Mouse (Mus musculus) left cerebral cortex, postnatal 14 days (tissue): Measurements from ENCODE around the gene Tchp. TPM values are rescaled to one million over a fixed set of nuclear protein-coding genes. Genes with fewer than 3 reads are reported as not detected.

Experiments used
- DNase-seq, 2 experiments: peaks; one replicate each; pipeline ENCODE4 v3.0.0; 2021 to 2022; ENCODE audit warnings: low spot score in 2 of 2, mixed read lengths in 1 of 2
- intact Hi-C: fragments of 180-260 bp; cut with DNase I; formaldehyde crosslinking; loops from one replicate; pipeline ENCODE4 v1.15.1; 2025
- total RNA-seq, 2 experiments: library from RNA; stranded (reverse); gene quantifications; 2 replicates each; pipeline ENCODE4 v1.2.3; 2021

Gene Tchp
- total RNA-seq, 2 experiments from 2014 or later: 11.9 to 12.3 TPM

DNA sequence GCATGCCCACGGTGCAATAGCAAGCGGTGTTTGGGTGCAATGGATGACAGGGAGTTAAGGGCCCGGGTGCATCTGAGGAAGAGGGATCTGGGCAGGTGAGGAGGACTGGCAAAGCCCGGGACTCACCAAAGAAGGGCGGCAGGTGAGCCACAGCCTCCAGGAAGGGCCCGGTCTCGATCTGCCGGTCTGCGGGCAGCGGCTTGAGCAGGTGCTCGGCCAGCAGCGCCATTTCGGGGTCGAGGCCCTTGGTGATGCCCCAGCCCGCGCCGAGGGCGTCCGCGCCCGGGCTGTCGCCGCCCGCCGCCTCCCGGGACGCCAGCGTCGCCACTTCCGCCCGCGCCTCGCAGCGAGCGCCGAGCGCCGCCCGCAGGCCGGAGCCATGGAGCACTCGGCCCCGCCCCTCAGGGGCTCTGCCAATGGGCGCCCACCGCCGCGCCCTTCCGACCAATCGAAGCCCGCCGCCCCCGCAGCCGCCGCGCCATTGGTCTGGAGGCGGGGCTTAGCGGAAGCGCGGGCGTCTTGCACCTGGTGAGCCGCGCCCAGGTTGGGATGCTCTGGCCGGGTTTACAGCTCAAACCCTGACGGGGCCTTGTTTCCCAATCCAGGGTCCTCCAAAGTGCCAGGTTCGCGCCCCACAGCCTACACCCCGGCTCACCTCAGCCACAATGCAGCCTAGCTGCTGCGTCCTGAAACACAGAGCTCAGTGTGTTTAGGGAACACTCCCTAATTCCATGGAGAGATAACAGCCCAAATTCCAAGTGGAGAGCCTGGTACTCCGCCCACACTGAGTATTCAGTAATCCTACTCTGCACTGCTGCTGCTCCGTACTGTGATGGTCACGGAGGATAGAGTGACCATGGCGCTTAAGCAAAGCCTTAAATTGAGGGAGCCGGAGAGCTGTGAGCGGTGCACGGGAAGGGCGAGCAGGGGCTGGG is 16.7 kb upstream of the Tchp start, which contains the start of gene Gltp:
Gene Gltp, minus strand, starts transcription at position 352 of the 935 bp plus-strand sequence.
- intact Hi-C loops: no loop called here
- DNase-seq: peak; percentile 95 to 96

DNA sequence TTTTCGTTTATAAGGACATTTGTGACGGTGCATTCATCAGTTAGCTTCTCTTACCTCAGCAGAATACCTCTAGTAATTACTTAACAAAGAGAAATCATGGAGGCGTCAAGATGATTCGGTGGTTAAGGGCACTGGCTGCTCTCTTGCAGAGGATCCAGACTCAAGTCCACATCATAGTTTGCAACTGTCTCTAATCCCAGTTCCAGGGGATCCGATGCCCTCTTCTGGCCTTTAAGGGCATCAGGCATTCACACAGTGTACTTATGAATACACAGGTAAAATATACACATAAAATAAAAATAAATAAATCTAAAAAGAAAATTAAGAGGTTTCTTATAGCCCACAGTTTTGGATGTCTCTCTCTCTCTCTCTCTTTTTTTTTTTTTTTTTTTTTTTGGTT is 11.8 kb upstream of the Tchp start:
- no peak for DNase-seq
- intact Hi-C loops: loop anchor here (5.0 kb wide), 1 partner anchor 58 kb away; no protein-coding TSS in a partner anchor

DNA sequence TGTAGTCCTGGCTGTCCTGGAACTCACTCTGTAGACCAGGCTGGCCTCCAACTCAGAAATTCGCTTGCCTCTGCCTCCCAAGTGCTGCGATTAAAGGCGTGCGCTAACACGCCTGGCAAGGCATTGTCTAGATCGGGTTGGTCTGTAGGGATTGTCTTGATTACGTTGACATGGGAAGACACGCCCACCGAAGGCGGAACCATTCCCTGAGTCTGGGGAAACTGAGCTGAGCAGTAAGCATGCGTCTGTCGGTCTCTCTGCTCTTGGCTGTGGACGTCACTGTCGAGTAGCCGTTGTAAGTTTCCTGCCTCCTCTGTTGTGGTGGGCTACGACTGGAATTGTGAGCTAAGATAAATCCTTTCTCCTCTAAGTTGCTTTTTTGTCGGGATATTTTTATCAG is 10.6 kb upstream of the Tchp start:
- intact Hi-C loops: loop anchor here (5.0 kb wide), 1 partner anchor 60 kb away; no protein-coding TSS in a partner anchor
- no peak for DNase-seq

DNA sequence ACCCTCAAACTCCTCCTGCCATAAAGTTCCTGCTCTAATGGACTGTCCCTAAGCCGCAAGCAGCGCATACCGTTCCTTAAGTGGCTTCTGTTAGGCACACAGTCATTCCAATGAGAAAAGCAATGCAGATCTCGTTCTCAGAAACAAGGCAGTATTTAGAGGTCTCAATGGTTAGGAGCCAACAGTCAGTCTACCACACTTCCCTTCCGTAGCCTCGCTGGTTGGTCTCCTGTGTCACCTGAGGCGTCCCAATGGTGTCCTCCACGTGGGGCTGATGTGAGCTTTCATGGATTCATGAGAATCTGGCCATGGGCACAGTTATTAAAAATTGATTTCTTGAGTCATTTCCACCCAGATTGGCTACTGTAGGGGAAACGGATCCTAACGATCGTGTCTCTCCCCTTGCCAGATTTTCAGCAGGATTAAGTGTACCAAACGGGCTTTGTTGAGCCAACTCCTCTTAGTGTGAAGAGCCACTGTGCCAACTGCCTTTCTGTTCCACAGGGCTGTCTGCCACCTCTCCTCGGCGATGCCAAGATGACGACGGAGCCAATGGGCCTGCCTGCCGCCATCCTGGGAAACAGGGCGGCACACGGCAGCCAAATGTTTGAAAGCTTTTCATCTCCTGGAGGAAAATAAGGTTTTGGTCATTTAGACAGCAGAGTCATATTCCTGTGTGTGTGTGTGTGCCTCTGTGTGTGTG is 9.4 kb upstream of the Tchp start:
- intact Hi-C loops: loop anchor here (5.0 kb wide), 1 partner anchor 61 kb away; no protein-coding TSS in a partner anchor

DNA sequence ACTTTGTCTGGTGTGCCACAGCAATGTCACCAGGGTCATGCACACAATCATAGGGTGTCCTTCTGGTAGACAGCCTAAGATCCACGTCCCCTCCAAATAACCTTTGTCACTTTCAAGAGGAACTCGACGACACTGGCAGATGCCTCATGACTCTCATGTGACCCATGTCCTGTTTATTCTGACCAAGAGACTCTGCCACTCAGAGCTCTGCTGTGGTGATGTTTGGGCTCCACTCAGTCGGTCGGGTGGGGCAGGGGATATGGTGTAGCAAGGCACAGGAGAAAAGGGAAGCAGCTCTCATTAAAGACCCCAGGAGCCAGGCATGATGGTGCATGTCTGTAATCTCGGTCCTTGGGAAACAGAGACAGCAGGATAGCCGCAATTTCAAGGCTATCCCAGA is 8.5 kb upstream of the Tchp start:
- intact Hi-C loops: loop anchor here (5.0 kb wide), 1 partner anchor 62 kb away; no protein-coding TSS in a partner anchor
- peak in 1 of 2 experiments; percentile 49 for DNase-seq

More for the DNA sequence above, 9.4 kb upstream of the Tchp start:
- peak; percentile 74 to 82 for DNase-seq

DNA sequence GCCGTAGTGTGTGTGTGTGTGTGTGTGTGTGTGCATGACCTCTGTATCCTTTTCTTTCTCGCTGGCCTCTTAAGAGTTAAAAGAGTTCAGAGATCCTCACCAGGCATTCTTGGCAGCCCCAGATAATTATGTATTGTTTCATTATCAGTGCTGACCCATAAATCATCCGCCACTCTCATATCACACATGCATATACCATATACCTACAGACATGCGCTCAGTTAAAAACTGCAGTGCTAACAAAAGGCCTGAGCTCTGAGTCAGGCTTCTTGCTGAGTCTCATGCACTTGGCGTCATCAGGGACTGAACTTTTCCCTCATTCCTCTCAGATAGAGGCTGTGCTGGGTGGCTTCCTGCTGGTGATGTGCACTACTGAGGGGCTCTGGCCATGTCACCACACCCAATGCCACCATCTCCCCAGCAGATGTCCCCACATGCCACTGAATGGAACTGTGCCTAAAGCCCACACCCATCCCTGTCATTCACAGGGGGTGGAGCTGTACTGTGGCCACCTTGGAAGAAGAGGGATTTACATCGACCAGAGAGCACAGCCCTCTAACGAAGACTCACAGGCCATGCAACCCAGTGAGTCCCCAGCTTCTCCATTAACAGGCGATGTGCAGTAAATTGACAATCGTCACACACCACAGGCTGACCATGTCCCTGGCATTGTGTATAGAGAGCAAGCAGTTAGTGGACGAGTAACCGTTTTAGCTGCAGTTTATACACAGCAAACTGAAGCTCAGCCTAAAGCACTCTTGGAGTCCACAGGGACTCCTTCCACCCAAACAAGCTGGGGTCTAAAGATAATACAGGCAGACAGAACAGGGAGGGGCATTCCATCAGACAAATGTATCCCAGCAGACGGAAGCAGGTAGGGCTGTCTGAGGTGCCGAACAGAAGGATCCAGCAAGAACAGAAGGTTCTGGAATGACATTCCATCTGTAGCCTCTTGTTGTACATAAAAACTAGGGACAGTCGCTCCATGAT is 4.9 kb upstream of the Tchp start:
- intact Hi-C loops: no loop called here
- no peak for DNase-seq

DNA sequence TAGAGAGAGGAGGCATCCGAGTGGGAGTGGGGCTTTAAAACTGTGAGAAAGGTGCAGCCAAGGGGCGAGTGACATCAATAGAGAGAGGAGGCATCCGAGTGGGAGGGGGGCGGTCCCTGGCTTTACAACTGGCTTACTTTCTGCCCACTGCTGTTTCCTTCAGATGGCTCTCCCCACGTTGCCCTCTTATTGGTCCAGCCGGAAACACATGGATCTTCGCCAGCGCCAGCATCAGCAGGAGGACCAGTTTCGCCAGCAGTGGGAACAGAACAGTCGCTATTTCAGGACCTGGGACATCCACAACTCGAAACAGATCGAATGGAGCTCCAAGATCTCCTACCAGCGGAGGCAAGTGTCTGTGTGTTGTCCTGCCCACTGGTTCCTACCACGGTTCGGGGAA is 931 bp downstream of the Tchp start:
- DNase-seq: no peak
- intact Hi-C loops: no loop called here

DNA sequence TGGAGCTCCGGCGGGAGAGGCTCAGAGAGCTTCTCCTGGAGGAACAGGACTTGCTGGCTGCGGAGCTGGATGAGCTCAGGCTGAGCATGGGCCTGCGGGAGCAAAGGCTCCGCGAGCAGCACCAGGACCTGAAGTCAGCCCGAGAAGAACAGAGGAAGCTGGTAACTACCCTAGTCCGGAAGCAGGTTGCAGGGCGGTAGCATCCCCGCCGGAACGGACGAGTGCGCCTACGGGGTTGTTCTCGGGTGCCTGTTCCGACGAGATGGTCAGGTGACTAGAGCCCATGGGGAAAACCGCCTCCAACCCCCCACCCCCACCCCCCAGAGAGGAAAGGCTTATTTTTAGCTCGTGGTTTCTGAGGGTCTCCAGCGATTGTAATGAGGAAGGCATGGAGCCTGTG is 1.8 kb downstream of the Tchp start:
- intact Hi-C loops: no loop called here
- no peak for DNase-seq

DNA sequence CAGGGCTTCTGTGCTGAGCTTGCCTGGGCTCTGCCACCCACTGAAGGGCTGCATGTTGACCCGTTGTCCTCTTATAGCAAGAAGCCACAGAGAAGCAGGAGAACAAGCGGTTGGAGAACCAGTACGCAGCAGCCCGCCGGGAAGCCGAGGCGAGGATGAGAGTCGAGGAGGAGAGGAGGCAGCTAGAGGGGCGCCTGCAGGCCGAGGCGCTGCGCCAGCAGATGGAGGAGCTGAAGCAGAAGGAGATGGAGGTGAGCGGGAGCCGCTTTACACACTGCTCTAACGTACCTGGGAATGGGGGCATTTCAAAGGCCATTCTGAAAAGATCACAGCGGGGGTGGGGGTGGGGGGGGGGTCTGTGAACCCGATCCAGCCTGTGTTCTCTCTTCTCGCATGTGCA is 7.0 kb downstream of the Tchp start:
- no peak for DNase-seq
- intact Hi-C loops: no loop called here

DNA sequence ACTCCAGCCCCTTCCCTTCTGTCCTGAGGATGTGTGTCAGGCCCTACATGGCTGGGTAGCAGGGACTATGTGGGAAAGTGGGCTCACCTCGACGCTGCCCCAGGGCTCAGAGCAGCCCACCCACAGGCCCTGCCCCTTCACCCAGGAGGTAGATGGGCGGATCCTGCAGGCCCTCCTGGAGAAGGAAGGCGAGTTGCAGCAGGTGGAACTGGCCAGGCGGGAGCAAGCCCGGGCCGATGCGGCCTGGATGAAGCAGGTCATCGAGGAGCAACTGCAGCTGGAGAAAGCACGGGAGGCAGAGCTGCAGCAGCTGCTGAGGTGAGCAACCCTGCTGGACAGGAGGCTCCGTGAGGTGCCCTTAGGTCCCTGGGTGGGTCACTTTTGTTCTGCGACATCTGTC is 9.7 kb downstream of the Tchp start:
- no peak for DNase-seq
- intact Hi-C loops: no loop called here

DNA sequence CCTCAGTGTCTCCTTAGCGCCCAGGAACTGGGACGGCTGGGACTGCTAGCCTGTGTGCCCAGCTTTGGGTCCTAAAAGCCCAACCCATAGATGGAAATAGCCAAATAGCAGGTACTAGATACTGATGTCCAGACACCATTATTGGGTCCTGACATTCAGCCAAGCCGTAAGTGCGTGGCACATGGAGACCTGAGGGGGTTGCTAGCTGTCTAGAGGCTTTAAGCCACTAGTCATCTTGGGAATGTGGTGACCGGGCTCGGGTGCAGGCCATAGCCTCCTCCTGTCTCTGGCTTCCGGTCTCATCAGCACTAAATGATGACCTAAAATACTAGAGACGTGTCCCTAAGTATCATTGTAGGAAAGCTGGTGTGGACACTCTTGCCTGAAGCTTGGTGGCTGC is 10.4 kb downstream of the Tchp start:
- DNase-seq: no peak
- intact Hi-C loops: no loop called here

DNA sequence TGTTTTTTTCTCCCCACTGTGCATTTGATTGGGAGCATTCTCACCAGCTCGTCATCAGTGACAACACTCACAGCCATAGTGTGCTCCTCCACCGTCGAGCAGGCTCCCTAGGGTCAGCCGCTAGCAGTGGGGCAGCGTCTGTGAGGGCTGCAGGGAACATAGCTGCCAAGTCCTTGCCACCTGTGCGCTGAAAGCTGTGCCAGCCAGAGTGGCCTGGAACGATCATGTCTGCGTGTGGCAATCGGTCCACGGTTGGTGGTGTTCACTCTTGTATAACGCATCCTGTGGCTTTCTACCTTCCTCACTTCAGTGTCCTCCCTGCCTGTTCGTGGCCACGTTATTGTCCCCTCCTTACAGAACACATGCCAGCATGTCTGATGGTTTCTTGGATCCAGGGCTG is 10.9 kb downstream of the Tchp start:
- DNase-seq: no peak
- intact Hi-C loops: no loop called here

DNA sequence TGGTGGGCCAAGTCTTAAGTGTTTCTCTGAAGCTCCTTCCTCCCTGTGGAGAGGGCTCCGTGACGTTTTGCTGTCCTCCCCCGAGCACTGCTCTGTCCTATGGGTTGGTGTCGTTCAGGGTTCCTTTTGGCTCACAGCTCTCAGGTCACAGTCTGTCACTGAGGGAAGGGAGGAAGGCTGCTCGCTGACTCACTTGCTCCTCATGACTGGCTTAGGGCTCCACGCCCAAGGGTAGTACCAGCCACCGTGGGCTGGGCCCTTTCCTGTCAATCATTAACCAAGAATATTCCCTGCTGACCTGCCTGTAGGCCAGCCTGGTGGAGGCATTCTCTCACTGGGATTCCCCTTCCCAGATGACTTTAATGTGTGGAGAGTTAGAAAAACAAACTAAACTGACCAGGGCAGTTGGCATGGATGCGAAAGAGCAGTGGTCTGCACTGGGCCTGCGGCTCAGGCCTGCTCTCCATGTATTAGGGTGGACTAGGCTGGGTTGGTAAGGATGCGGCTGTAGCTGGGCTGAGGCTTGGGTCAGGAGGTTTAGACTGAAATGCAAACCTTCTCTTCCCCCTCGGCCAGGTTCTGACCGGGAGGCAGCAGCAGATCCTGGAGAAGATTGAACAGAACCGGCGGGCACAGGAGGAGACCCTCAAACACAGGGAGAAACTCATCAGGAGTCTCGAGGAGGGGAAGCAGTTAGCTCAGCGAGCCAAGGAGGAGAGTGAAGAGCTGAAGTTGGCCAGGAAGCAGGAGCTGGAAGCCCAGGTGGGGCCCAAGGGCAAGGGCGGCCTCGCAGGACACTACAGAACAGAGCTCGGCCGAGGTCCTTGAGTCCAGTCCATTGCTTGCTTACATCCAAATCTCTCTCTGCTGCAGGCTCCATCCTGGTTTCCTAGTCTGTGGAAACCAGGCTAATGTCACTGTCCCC is 11.7 kb downstream of the Tchp start:
- DNase-seq: no peak
- intact Hi-C loops: no loop called here

DNA sequence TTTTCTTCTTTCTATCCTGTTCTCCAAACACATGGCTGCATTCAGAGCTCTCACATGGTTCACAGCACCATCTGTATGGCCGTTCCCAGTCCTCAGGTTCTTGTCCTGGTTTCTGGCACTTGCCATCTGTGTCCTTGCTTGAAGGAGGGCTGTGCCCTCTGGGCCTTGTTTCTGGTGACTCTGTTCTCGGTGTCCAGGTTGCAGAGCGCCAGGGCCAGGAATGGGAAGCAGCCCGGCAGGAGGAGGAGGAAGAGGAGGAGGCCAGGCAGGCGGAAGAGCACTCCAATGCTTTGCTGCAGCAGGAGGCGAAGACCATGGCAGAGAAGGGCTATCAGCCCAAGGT is 12.3 kb downstream of the Tchp start:
- intact Hi-C loops: no loop called here
- DNase-seq: no peak

DNA sequence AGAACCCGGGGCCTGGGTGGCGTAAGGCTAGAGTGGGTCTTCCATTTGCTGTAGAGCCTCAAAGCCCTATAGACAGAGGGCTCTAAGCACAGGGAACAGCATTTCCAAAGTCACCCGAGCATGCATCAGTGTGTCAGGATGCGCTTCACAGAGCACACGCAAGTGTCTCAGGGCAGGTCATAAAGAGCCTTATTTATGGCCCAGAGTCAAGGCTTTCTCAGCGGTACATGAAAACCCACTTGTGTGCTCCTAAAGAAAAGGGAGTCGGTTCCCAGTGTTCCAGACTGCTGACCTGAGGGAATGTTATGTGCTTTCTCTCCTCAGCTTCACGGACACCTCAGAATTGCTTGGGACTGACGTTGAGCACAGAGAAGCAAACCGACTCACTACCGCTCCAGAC is 13.2 kb downstream of the Tchp start:
- intact Hi-C loops: no loop called here
- DNase-seq: no peak

DNA sequence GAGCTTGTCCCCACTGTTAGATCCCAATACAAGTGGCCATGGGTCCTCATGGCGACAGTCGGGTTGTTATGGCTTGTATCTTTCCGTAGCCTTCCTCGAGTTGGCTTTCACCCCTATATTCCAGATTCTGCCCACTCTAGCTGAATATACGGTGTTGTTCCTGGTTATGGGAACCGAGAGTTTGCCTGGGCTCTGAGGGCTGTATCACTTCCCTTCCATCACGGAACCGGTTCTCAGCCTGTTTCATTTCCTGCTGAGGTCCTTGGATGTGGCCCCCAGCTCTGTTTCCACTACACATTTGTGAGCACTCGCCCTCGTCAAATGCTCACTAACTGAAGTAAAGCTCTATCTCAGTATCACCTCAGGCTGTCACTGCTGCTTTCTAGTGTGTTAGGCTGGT is 14.4 kb downstream of the Tchp start:
- intact Hi-C loops: no loop called here
- DNase-seq: no peak

DNA sequence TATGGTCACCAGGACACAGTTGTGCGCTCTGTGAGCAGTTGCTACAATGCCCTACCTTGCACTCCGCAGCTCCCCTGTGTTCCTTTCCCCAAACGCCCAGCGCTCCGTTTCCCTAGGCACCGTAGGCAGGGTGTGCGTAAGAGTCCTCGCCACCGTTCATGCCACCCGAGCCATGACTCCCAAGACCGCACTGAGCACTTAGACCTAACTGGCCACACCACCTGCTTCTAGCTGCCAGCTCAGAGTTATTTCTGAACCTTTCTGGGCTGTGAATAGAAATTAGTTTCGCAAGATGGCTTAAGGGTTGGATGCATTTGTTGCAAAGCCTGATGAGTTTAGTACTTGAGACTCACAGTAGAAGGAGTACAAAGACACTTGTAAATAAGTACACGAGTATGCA is 15.3 kb downstream of the Tchp start:
- intact Hi-C loops: no loop called here
- DNase-seq: no peak

DNA sequence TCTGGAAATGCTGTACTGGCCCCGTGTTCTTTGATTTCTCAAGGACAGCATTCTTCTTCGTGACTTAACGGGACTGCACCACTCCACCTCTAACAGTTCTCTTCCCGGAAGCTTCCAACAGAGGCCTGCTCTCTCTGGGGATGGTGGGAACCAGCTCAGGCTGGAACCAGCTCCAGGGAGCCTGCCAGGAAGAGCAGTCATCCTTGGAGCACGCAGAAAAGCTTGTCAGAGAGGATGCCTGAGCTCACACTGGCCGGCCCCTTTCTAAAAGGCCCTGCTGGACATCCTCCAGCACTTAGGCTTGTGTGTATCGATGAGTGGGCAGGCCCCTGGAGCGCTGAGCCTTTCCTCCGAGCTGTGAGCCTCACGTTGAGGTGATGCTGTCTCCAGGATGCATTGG is 20.6 kb downstream of the Tchp start:
- intact Hi-C loops: no loop called here
- no peak for DNase-seq
